Mouse (Mus musculus) liver, postnatal 0 days (tissue): ENCODE data around the gene Nes. TPM values are rescaled to one million over a fixed set of nuclear protein-coding genes. Genes with fewer than 3 reads are reported as not detected.

Experiments used
- ATAC-seq: fragments of 200-750 bp; cut with Nextera tagmentation; 2 replicates; pipeline ENCODE4 v1.8.0; 2017; ENCODE audit warnings: mild to moderate bottlenecking, moderate library complexity
- DNase-seq: peaks from one replicate; pipeline ENCODE4 v3.0.0-alpha.2; 2016
- H3K27ac ChIP-seq: fragments of 300-500 bp; sonication (generic); 2 replicates; pipeline ENCODE4 v1.5.1; 2014; ENCODE audit warnings: antibody characterized with exemption, moderate library complexity, mild to moderate bottlenecking, low read depth
- H3K27me3 ChIP-seq: fragments of 300-500 bp; sonication (generic); 2 replicates; pipeline ENCODE4 v1.6.1; 2014; ENCODE audit warnings: low read length, control low read depth, mixed read lengths; ENCODE audit not compliant: insufficient read depth
- H3K36me3 ChIP-seq: fragments of 300-500 bp; sonication (generic); replicated peaks from 2 replicates; pipeline ENCODE4 v1.6.1; 2014; ENCODE audit warnings: mild to moderate bottlenecking, control low read depth, low read length, moderate library complexity, mixed read lengths; ENCODE audit not compliant: insufficient read depth
- H3K4me1 ChIP-seq: fragments of 300-500 bp; sonication (generic); 2 replicates; pipeline ENCODE4 v1.6.1; 2014; ENCODE audit warnings: antibody characterized with exemption, mild to moderate bottlenecking, control low read depth; ENCODE audit not compliant: insufficient read depth
- H3K4me2 ChIP-seq: fragments of 300-500 bp; sonication (generic); 2 replicates; pipeline ENCODE4 v1.6.1; 2014; ENCODE audit warnings: low read depth, mild to moderate bottlenecking, low read length, moderate library complexity, mixed read lengths
- H3K4me3 ChIP-seq: fragments of 300-500 bp; sonication (generic); 2 replicates; pipeline ENCODE4 v1.5.1; 2014; ENCODE audit warnings: low read depth, low read length
- H3K9ac ChIP-seq: fragments of 300-500 bp; sonication (generic); replicated peaks from 2 replicates; pipeline ENCODE4 v1.6.1; 2014; ENCODE audit warnings: mild to moderate bottlenecking, moderate library complexity
- H3K9me3 ChIP-seq: fragments of 300-500 bp; sonication (generic); 2 replicates; pipeline ENCODE4 v1.6.1; 2016; ENCODE audit warnings: mild to moderate bottlenecking, control low read depth, low read length, mixed read lengths
- CTCF ChIP-seq: sonication (generic); IDR thresholded peaks from 2 replicates; pipeline ENCODE4 v1.5.1; 2016; ENCODE audit warnings: antibody characterized with exemption, low read depth
- EP300 ChIP-seq: IDR thresholded peaks from 2 replicates; pipeline ENCODE4 v1.6.1; 2016; ENCODE audit warnings: antibody characterized with exemption, low read depth, mild to moderate bottlenecking
- WGBS: fragments of 180-500 bp; shearing (Covaris S2); extraction: QIAGEN DNeasy Blood & Tissue Kit; methylation state at CpG from one replicate; pipeline ENCODE4 v1.1.7; 2014; ENCODE audit not compliant: insufficient replicate concordance; 5-methylcytosine and 5-hydroxymethylcytosine counted together
- polyA plus RNA-seq: library from polyadenylated mRNA; unstranded; fragments of >200 nt; fragmentation: Nextera tagmentation; extraction: Ambion mirVana; gene quantifications from 2 replicates; pipeline ENCODE4 v1.2.1, GENCODE M21; 2015

Nes gene
- polyA plus RNA-seq, 1 experiment from 2014 or later = 0.83 TPM

- no peaks in the 10 kb centered on the region for H3K36me3 ChIP-seq
- peak overlapping the region; percentile 66 for H3K4me2 ChIP-seq
- H3K4me3 ChIP-seq = peak overlapping the region; percentile 42
- TF ChIP-seq EP300 = no peak
- TF ChIP-seq CTCF = no peak
- ATAC-seq (no peak; the same call in 1 of the 2 replicates), DNase-seq (no peak)
- H3K9me3 ChIP-seq = no peaks in the 10 kb centered on the region
- no peak overlapping the region for H3K27ac ChIP-seq
- WGBS = 1% methylated on average over 43 of the region's 60 CpGs
- peaks cover 13% of the 10 kb centered on the region for H3K4me1 ChIP-seq
- peaks cover 56% of the 10 kb centered on the region for H3K27me3 ChIP-seq
- no peak overlapping the region; the same call in 1 of the 2 replicates for H3K9ac ChIP-seq
These were observed 768 bp downstream of the Nes start for GRCm38 (mm10) chr3:87971489-87972202.

GRCm38 (mm10) chr3:87972203-87972664 is 1.4 kb downstream of the Nes start:
- H3K4me1 ChIP-seq = peaks cover 13% of the 10 kb centered on the region
- WGBS = 33% methylated on average over 8 of the region's 8 CpGs
- no peak overlapping the region for H3K27ac ChIP-seq
- peaks cover 56% of the 10 kb centered on the region for H3K27me3 ChIP-seq
- no peak overlapping the region for H3K9ac ChIP-seq
- ATAC-seq (no peak), DNase-seq (no peak)
- H3K4me2 ChIP-seq = peak overlapping the region; percentile 66
- H3K36me3 ChIP-seq = no peaks in the 10 kb centered on the region
- H3K9me3 ChIP-seq = no peaks in the 10 kb centered on the region
- TF ChIP-seq CTCF = no peak
- TF ChIP-seq EP300 = no peak
- peak overlapping the region; percentile 42; the same call in 1 of the 2 replicates for H3K4me3 ChIP-seq

- DNase-seq (no peak), ATAC-seq (no peak)
- TF ChIP-seq CTCF (no peak), EP300 (no peak)
- Histone ChIP-seq H3K9me3 (no peaks in the 10 kb centered on the region), H3K4me2 (peak overlapping the region; percentile 66), H3K27ac (no peak overlapping the region), H3K36me3 (no peaks in the 10 kb centered on the region), H3K27me3 (peaks cover 56% of the 10 kb centered on the region), H3K4me1 (peaks cover 13% of the 10 kb centered on the region), H3K4me3 (no peak overlapping the region), H3K9ac (no peak overlapping the region)
- WGBS = 36% methylated on average over 5 of the region's 5 CpGs
These were observed 1.9 kb downstream of the Nes start for GRCm38 (mm10) chr3:87972776-87973175.

- 65% methylated on average over 14 of the region's 14 CpGs for WGBS
- Histone ChIP-seq H3K4me1 (peaks cover 13% of the 10 kb centered on the region), H3K36me3 (no peaks in the 10 kb centered on the region), H3K4me2 (no peak overlapping the region), H3K27ac (no peak overlapping the region), H3K9me3 (no peaks in the 10 kb centered on the region), H3K9ac (no peak overlapping the region), H3K27me3 (peaks cover 52% of the 10 kb centered on the region), H3K4me3 (no peak overlapping the region)
- TF ChIP-seq CTCF = no peak
- no peak for TF ChIP-seq EP300
- DNase-seq (no peak), ATAC-seq (no peak)
These were observed 2.9 kb downstream of the Nes start for GRCm38 (mm10) chr3:87973593-87974380.

- Histone ChIP-seq H3K36me3 (no peaks in the 10 kb centered on the region), H3K4me2 (no peak overlapping the region), H3K9ac (no peak overlapping the region), H3K27ac (no peak overlapping the region), H3K4me1 (peaks cover 13% of the 10 kb centered on the region), H3K4me3 (no peak overlapping the region), H3K9me3 (no peaks in the 10 kb centered on the region), H3K27me3 (peaks cover 52% of the 10 kb centered on the region)
- TF ChIP-seq EP300 (no peak), CTCF (no peak)
- ATAC-seq = no peak
- no peak for DNase-seq
- WGBS = 62% methylated on average over 12 of the region's 12 CpGs
These were observed 3.6 kb downstream of the Nes start for GRCm38 (mm10) chr3:87974381-87974987.

GRCm38 (mm10) chr3:87979493-87979892 is 8.6 kb downstream of the Nes start:
- 65% methylated on average over 5 of the region's 5 CpGs for WGBS
- no peaks in the 10 kb centered on the region for H3K9me3 ChIP-seq
- TF ChIP-seq CTCF (no peak), EP300 (no peak)
- no peak overlapping the region for H3K4me3 ChIP-seq
- H3K4me2 ChIP-seq = no peak overlapping the region
- no peak overlapping the region for H3K9ac ChIP-seq
- peaks cover 7% of the 10 kb centered on the region; the same call in 1 of the 2 replicates for H3K27me3 ChIP-seq
- DNase-seq (no peak), ATAC-seq (no peak)
- peaks cover 20% of the 10 kb centered on the region for H3K4me1 ChIP-seq
- no peak overlapping the region for H3K27ac ChIP-seq
- H3K36me3 ChIP-seq = no peaks in the 10 kb centered on the region
